Mouse (Mus musculus) testis, adult 2 months (tissue): ENCODE data around the gene Rimbp3.

Experiments
- CTCF ChIP-seq: fragments of 200-500 bp; IDR thresholded peaks from 2 replicates; pipeline ENCODE4 v1.5.1; 2012; ENCODE audit warnings: low read depth, mild to moderate bottlenecking, inconsistent platforms, low read length, moderate library complexity; ENCODE audit not compliant: control insufficient read depth, insufficient read depth, insufficient replicate concordance
- POLR2A ChIP-seq: fragments of 200-500 bp; IDR thresholded peaks from 2 replicates; pipeline ENCODE4 v1.6.1; 2012; ENCODE audit warnings: low read depth, mild to moderate bottlenecking, inconsistent platforms, low read length, moderate library complexity; ENCODE audit not compliant: control insufficient read depth

DNA sequence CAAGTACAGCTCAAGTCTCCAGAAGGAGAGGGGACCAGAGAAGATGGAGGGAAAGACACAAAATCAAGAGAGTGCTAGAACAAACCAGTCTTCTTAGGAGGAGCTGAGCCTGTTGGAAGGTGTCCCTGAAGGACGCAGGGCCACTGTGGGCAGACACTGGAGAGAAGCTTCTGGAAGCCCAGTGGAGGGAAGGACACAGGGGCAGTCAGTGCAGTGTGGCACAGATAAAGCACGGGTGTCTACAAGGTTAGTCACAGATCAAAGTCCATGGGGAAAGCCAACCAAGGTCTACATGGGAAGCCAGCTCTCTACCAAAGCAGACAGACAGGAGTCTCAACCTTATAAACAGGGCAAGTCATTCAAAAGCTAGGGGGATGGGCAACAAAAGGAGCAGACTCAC lies 32.6 kb upstream of the Rimbp3 start:
- TF ChIP-seq POLR2A (no peak), CTCF (no peak)
